Mouse (Mus musculus): Measurements from ENCODE around the gene Slc36a3. TPM values are rescaled to one million over a fixed set of nuclear protein-coding genes. Genes with fewer than 3 reads are reported as not detected.
"Not testable (repeated sequence)": the region's sequence is repeated elsewhere in the genome, so short reads cannot be mapped to it uniquely, and the experiment has no call there.

Slc36a3 gene
- polyA plus RNA-seq, 1 experiment from 2014 or later, result not detected

DNA sequence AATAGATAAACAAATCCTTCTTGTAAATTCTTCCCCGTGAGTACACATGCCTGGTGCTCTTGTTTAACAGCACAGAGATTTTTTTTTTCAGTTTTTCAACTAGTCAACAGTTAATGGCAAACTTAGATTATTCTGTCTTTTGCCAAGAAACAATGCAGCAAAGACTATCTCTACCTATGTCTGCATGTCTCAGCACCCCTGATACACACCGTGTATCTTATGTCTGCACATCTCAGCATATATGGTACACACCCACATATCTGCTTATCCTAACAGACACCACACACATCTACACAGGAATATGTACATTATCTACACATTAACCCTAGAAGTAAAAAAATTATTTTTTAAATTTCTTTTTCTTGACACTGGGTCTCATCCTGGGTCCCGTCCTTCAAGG, 24.8 kb downstream of the Slc36a3 start:
- Histone ChIP-seq H3K27ac (replicated peaks; ENCODE audit: low read depth, low read length) (no peak overlapping the region), H3K4me1 (ENCODE audit: control insufficient read depth, insufficient read depth, low read length) (no peaks in the 10 kb centered on the region), H3K4me2 (ENCODE audit: low read depth, severe bottlenecking) (no peak overlapping the region), H3K36me3 (ENCODE audit: control insufficient read depth, insufficient read depth, low read length) (no peaks in the 10 kb centered on the region), H3K9me3 (ENCODE audit: control insufficient read depth, low read length) (no peaks in the 10 kb centered on the region), H3K4me3 (ENCODE audit: low read depth, low read length) (no peak overlapping the region), H3K9ac (ENCODE audit: low read length) (no peak overlapping the region), H3K27me3 (ENCODE audit: control insufficient read depth, insufficient read depth, low read length) (no peaks in the 10 kb centered on the region)
- no peak for DNase-seq (ENCODE audit: low spot score)
- ATAC-seq (ENCODE audit: insufficient number of reproducible peaks, low FRiP score, low TSS enrichment, low read depth), result no peak
- 89% methylated on average over 3 of the region's 3 CpGs for WGBS

DNA sequence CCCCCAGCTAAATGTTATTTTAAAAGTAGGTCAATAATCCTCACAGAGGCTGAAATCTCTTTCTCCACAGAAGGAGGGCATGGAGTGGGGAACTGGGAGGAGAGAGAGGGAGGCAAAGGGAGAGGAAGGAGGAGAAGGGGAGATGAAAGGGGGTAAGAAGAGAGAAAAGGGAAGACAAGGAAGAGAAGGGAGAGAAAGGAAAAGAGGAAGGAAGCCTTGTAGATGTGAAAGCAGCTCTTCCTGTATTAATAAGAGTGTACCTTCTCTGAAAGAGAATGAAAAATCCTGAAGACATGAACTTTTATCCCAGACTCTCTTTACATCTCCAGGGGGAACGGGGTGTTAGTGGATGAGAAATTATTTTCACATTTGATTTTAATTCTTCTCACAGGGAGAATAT, 30.1 kb downstream of the Slc36a3 start:
- Histone ChIP-seq H3K36me3 (ENCODE audit: control insufficient read depth, insufficient read depth, low read length) (no peaks in the 10 kb centered on the region), H3K9ac (ENCODE audit: low read length) (no peak overlapping the region), H3K4me1 (ENCODE audit: control insufficient read depth, insufficient read depth, low read length) (no peaks in the 10 kb centered on the region), H3K4me2 (ENCODE audit: low read depth, severe bottlenecking) (no peak overlapping the region), H3K9me3 (ENCODE audit: control insufficient read depth, low read length) (no peaks in the 10 kb centered on the region), H3K4me3 (ENCODE audit: low read depth, low read length) (no peak overlapping the region), H3K27ac (replicated peaks; ENCODE audit: low read depth, low read length) (no peak overlapping the region), H3K27me3 (ENCODE audit: control insufficient read depth, insufficient read depth, low read length) (no peaks in the 10 kb centered on the region)
- ATAC-seq (ENCODE audit: insufficient number of reproducible peaks, low FRiP score, low TSS enrichment, low read depth) (no peak), DNase-seq (ENCODE audit: low spot score) (no peak)
- 86% methylated on average over 1 of the region's 1 CpGs for WGBS

DNA sequence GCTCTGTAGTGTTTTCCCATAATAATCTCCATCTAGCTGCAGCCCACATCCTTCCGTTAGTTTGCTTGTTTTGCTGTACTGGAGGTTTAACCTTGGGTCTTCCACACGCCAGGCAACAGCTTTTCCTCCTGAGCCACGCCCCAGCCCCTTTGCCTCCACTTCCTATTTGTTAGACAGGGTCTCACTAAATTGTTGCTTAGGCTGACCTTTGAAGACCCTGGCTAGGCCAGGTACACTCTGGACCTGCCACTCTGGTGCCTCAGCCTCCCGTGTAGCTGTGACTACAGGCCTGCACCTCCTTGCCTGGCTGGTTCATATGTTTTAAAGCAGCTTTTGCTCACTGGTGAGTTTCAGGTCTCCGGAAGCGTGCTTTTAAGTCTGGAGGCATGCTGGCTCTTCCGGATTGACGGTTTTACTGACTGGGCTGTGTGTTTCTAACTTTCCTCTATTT, 30.7 kb downstream of the Slc36a3 start:
- no peaks in the 10 kb centered on the region for H3K27me3 ChIP-seq (ENCODE audit: control insufficient read depth, insufficient read depth, low read length)
- no peaks in the 10 kb centered on the region for H3K9me3 ChIP-seq (ENCODE audit: control insufficient read depth, low read length)
- WGBS, result 83% methylated on average over 8 of the region's 8 CpGs
- DNase-seq (ENCODE audit: low spot score), result no peak
- H3K27ac ChIP-seq (replicated peaks; ENCODE audit: low read depth, low read length), result no peak overlapping the region
- H3K4me1 ChIP-seq (ENCODE audit: control insufficient read depth, insufficient read depth, low read length), result no peaks in the 10 kb centered on the region
- no peak overlapping the region for H3K4me3 ChIP-seq (ENCODE audit: low read depth, low read length)
- no peak overlapping the region for H3K9ac ChIP-seq (ENCODE audit: low read length)
- no peak overlapping the region for H3K4me2 ChIP-seq (ENCODE audit: low read depth, severe bottlenecking)
- H3K36me3 ChIP-seq (ENCODE audit: control insufficient read depth, insufficient read depth, low read length), result no peaks in the 10 kb centered on the region
- ATAC-seq (ENCODE audit: insufficient number of reproducible peaks, low FRiP score, low TSS enrichment, low read depth), result no peak

GRCm38 (mm10) chr11:55120279-55120678, 31.2 kb downstream of the Slc36a3 start:
- Histone ChIP-seq H3K4me3 (ENCODE audit: low read depth, low read length) (no peak overlapping the region), H3K36me3 (ENCODE audit: control insufficient read depth, insufficient read depth, low read length) (no peaks in the 10 kb centered on the region), H3K4me1 (ENCODE audit: control insufficient read depth, insufficient read depth, low read length) (no peaks in the 10 kb centered on the region), H3K27me3 (ENCODE audit: control insufficient read depth, insufficient read depth, low read length) (no peaks in the 10 kb centered on the region), H3K9me3 (ENCODE audit: control insufficient read depth, low read length) (no peaks in the 10 kb centered on the region), H3K9ac (ENCODE audit: low read length) (no peak overlapping the region), H3K27ac (replicated peaks; ENCODE audit: low read depth, low read length) (no peak overlapping the region), H3K4me2 (ENCODE audit: low read depth, severe bottlenecking) (no peak overlapping the region)
- ATAC-seq (ENCODE audit: insufficient number of reproducible peaks, low FRiP score, low TSS enrichment, low read depth) (no peak), DNase-seq (ENCODE audit: low spot score) (no peak)

GRCm38 (mm10) chr11:55117031-55117430, 34.5 kb downstream of the Slc36a3 start:
- no peak overlapping the region for H3K9ac ChIP-seq (ENCODE audit: low read length)
- H3K4me3 ChIP-seq (ENCODE audit: low read depth, low read length), result no peak overlapping the region
- H3K36me3 ChIP-seq (ENCODE audit: control insufficient read depth, insufficient read depth, low read length), result no peaks in the 10 kb centered on the region
- WGBS, result 87% methylated on average over 2 of the region's 2 CpGs
- H3K4me1 ChIP-seq (ENCODE audit: control insufficient read depth, insufficient read depth, low read length), result no peaks in the 10 kb centered on the region
- ATAC-seq (ENCODE audit: insufficient number of reproducible peaks, low FRiP score, low TSS enrichment, low read depth) (no peak), DNase-seq (ENCODE audit: low spot score) (no peak)
- no peak overlapping the region for H3K4me2 ChIP-seq (ENCODE audit: low read depth, severe bottlenecking)
- H3K9me3 ChIP-seq (ENCODE audit: control insufficient read depth, low read length), result no peaks in the 10 kb centered on the region
- no peak overlapping the region for H3K27ac ChIP-seq (replicated peaks; ENCODE audit: low read depth, low read length)
- H3K27me3 ChIP-seq (ENCODE audit: control insufficient read depth, insufficient read depth, low read length), result no peaks in the 10 kb centered on the region

DNA sequence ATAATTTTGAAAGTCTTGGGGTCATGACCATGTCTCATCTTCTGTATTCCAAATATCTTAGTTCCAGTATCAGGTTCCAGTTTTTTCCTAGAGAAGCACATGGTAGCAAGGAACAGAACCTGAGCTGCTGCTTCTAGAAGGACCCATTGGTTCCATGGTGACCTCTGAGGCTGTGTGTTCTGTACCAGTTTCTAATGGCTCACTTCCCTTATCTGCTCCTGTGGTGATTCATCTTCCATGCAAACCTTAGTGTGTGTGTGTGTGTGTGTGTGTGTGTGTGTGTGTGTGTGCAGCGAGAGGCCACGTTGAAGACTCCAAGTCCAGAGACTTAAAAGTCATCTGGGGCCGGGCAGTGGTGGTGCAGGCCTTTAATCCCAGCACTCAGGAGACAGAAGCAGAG, 35.5 kb downstream of the Slc36a3 start:
- H3K9ac ChIP-seq (ENCODE audit: low read length), result no peak overlapping the region
- ATAC-seq (ENCODE audit: insufficient number of reproducible peaks, low FRiP score, low TSS enrichment, low read depth) (no peak), DNase-seq (ENCODE audit: low spot score) (no peak)
- no peaks in the 10 kb centered on the region for H3K36me3 ChIP-seq (ENCODE audit: control insufficient read depth, insufficient read depth, low read length)
- no peak overlapping the region for H3K27ac ChIP-seq (replicated peaks; ENCODE audit: low read depth, low read length)
- no peak overlapping the region for H3K4me3 ChIP-seq (ENCODE audit: low read depth, low read length)
- no peaks in the 10 kb centered on the region for H3K27me3 ChIP-seq (ENCODE audit: control insufficient read depth, insufficient read depth, low read length)
- no peaks in the 10 kb centered on the region for H3K9me3 ChIP-seq (ENCODE audit: control insufficient read depth, low read length)
- H3K4me1 ChIP-seq (ENCODE audit: control insufficient read depth, insufficient read depth, low read length), result no peaks in the 10 kb centered on the region
- H3K4me2 ChIP-seq (ENCODE audit: low read depth, severe bottlenecking), result no peak overlapping the region
- WGBS, result 93% methylated on average over 3 of the region's 3 CpGs

GRCm38 (mm10) chr11:55114291-55114690, 37.2 kb downstream of the Slc36a3 start:
- no peak for DNase-seq (ENCODE audit: low spot score)
- no peak overlapping the region for H3K9ac ChIP-seq (ENCODE audit: low read length)
- no peaks in the 10 kb centered on the region for H3K36me3 ChIP-seq (ENCODE audit: control insufficient read depth, insufficient read depth, low read length)
- WGBS, result 84% methylated on average over 2 of the region's 2 CpGs
- no peaks in the 10 kb centered on the region for H3K9me3 ChIP-seq (ENCODE audit: control insufficient read depth, low read length)
- ATAC-seq (ENCODE audit: insufficient number of reproducible peaks, low FRiP score, low TSS enrichment, low read depth), result no peak
- H3K4me3 ChIP-seq (ENCODE audit: low read depth, low read length), result no peak overlapping the region
- H3K27ac ChIP-seq (replicated peaks; ENCODE audit: low read depth, low read length), result no peak overlapping the region
- no peaks in the 10 kb centered on the region for H3K4me1 ChIP-seq (ENCODE audit: control insufficient read depth, insufficient read depth, low read length)
- no peaks in the 10 kb centered on the region for H3K27me3 ChIP-seq (ENCODE audit: control insufficient read depth, insufficient read depth, low read length)
- H3K4me2 ChIP-seq (ENCODE audit: low read depth, severe bottlenecking), result no peak overlapping the region

GRCm38 (mm10) chr11:55113861-55114250, 37.7 kb downstream of the Slc36a3 start:
- H3K4me1 ChIP-seq (ENCODE audit: control insufficient read depth, insufficient read depth, low read length); H3K4me3 ChIP-seq (ENCODE audit: low read depth, low read length); H3K36me3 ChIP-seq (ENCODE audit: control insufficient read depth, insufficient read depth, low read length); H3K27ac ChIP-seq (replicated peaks; ENCODE audit: low read depth, low read length); DNase-seq (ENCODE audit: low spot score); H3K4me2 ChIP-seq (ENCODE audit: low read depth, severe bottlenecking); H3K9me3 ChIP-seq (ENCODE audit: control insufficient read depth, low read length); H3K27me3 ChIP-seq (ENCODE audit: control insufficient read depth, insufficient read depth, low read length); ATAC-seq (ENCODE audit: insufficient number of reproducible peaks, low FRiP score, low TSS enrichment, low read depth); H3K9ac ChIP-seq (ENCODE audit: low read length): not testable (repeated sequence)
- WGBS, result 36% methylated on average over 4 of the region's 4 CpGs

- Histone ChIP-seq H3K9ac (ENCODE audit: low read length) (no peak overlapping the region), H3K4me3 (ENCODE audit: low read depth, low read length) (no peak overlapping the region), H3K27ac (replicated peaks; ENCODE audit: low read depth, low read length) (no peak overlapping the region), H3K36me3 (ENCODE audit: control insufficient read depth, insufficient read depth, low read length) (no peaks in the 10 kb centered on the region; the same call in 1 of the 2 replicates), H3K4me2 (ENCODE audit: low read depth, severe bottlenecking) (no peak overlapping the region), H3K27me3 (ENCODE audit: control insufficient read depth, insufficient read depth, low read length) (no peaks in the 10 kb centered on the region), H3K4me1 (ENCODE audit: control insufficient read depth, insufficient read depth, low read length) (no peaks in the 10 kb centered on the region), H3K9me3 (ENCODE audit: control insufficient read depth, low read length) (no peaks in the 10 kb centered on the region)
- ATAC-seq (ENCODE audit: insufficient number of reproducible peaks, low FRiP score, low TSS enrichment, low read depth), result no peak
- no peak for DNase-seq (ENCODE audit: low spot score)
- 60% methylated on average over 7 of the region's 7 CpGs for WGBS
Measured at GRCm38 (mm10) chr11:55113209-55113860, 38.2 kb downstream of the Slc36a3 start.

Data from limb, embryonic 11.5 days (tissue).